Mouse (Mus musculus) forebrain, postnatal 0 days (tissue): ENCODE data around the gene Npr3. TPM values are rescaled to one million over a fixed set of nuclear protein-coding genes. Genes with fewer than 3 reads are reported as not detected.

ENCODE experiments used
- ATAC-seq: fragments of 200-750 bp; cut with Nextera tagmentation; 2 replicates; pipeline ENCODE4 v1.8.0; 2017; ENCODE audit warnings: mild to moderate bottlenecking, moderate library complexity
- DNase-seq: peaks from one replicate; pipeline ENCODE4 v3.0.0-alpha.2; 2015
- H3K27ac ChIP-seq: fragments of 300-500 bp; sonication (generic); 2 replicates; pipeline ENCODE4 v1.5.1; 2014; ENCODE audit warnings: low read depth, mild to moderate bottlenecking, antibody characterized with exemption, low read length, moderate library complexity, mixed read lengths
- H3K27me3 ChIP-seq: fragments of 300-500 bp; sonication (generic); 2 replicates; pipeline ENCODE4 v1.6.1; 2014; ENCODE audit warnings: mild to moderate bottlenecking, low read length, mixed read lengths; ENCODE audit not compliant: insufficient read depth
- H3K36me3 ChIP-seq: fragments of 300-500 bp; sonication (generic); 2 replicates; pipeline ENCODE4 v1.6.1; 2014; ENCODE audit warnings: mild to moderate bottlenecking, moderate library complexity; ENCODE audit not compliant: insufficient read depth
- H3K4me1 ChIP-seq: fragments of 300-500 bp; sonication (generic); 2 replicates; pipeline ENCODE4 v1.6.1; 2014; ENCODE audit warnings: antibody characterized with exemption; ENCODE audit not compliant: insufficient read depth
- H3K4me2 ChIP-seq: fragments of 300-500 bp; sonication (generic); 2 replicates; pipeline ENCODE4 v1.6.1; 2014; ENCODE audit warnings: low read depth, mild to moderate bottlenecking, moderate library complexity
- H3K4me3 ChIP-seq: fragments of 300-500 bp; sonication (generic); 2 replicates; pipeline ENCODE4 v1.5.1; 2014; ENCODE audit warnings: low read depth, low read length, mixed read lengths
- H3K9ac ChIP-seq: fragments of 300-500 bp; sonication (generic); 2 replicates; pipeline ENCODE4 v1.6.1; 2014; ENCODE audit warnings: mild to moderate bottlenecking
- H3K9me3 ChIP-seq: fragments of 300-500 bp; sonication (generic); 2 replicates; pipeline ENCODE4 v1.6.1; 2016; ENCODE audit warnings: low read length
- CTCF ChIP-seq: sonication (generic); IDR thresholded peaks from 2 replicates; pipeline ENCODE4 v1.5.1; 2016; ENCODE audit warnings: antibody characterized with exemption, control low read depth, low read depth
- WGBS: fragments of 180-500 bp; shearing (Covaris S2); extraction: QIAGEN DNeasy Blood & Tissue Kit; methylation state at CpG from one replicate; pipeline ENCODE4 v1.1.7; 2014; 5-methylcytosine and 5-hydroxymethylcytosine counted together
- polyA plus RNA-seq: library from polyadenylated mRNA; unstranded; fragments of >200 nt; fragmentation: Nextera tagmentation; extraction: Ambion mirVana; gene quantifications from 2 replicates; pipeline ENCODE4 v1.2.1, GENCODE M21; 2015
- total RNA-seq: library from RNA; depleted of rRNA; stranded (reverse); fragments of >200 nt; gene quantifications from 2 replicates; pipeline ENCODE4 v1.2.3, GENCODE M21; 2014

Npr3 gene
- total and polyA plus RNA-seq, 2 experiments from 2014 or later: 1.6 to 5.9 TPM

- Histone ChIP-seq H3K36me3 (no peaks in the 10 kb centered on the region), H3K4me2 (no peak overlapping the region), H3K27ac (no peak overlapping the region), H3K4me1 (no peaks in the 10 kb centered on the region), H3K9ac (no peak overlapping the region), H3K4me3 (no peak overlapping the region), H3K9me3 (no peaks in the 10 kb centered on the region), H3K27me3 (no peaks in the 10 kb centered on the region)
- DNase-seq (peak; percentile 9), ATAC-seq (peak; percentile 66; the same call in 1 of the 2 replicates)
- WGBS: 31% methylated on average over 5 of the region's 5 CpGs
- TF ChIP-seq CTCF: no peak
Measured at GRCm38 (mm10) chr15:11940855-11941254, 33.8 kb upstream of the Npr3 start.

- H3K36me3 ChIP-seq: no peaks in the 10 kb centered on the region
- no peaks in the 10 kb centered on the region for H3K27me3 ChIP-seq
- no peak overlapping the region for H3K4me2 ChIP-seq
- no peaks in the 10 kb centered on the region for H3K4me1 ChIP-seq
- ATAC-seq (no peak), DNase-seq (no peak)
- 78% methylated on average over 3 of the region's 3 CpGs for WGBS
- no peak overlapping the region for H3K9ac ChIP-seq
- no peaks in the 10 kb centered on the region for H3K9me3 ChIP-seq
- no peak overlapping the region for H3K27ac ChIP-seq
- no peak for TF ChIP-seq CTCF
- no peak overlapping the region for H3K4me3 ChIP-seq
Measured at GRCm38 (mm10) chr15:11927742-11928141, 20.7 kb upstream of the Npr3 start.

GRCm38 (mm10) chr15:11914101-11914500 is 7.0 kb upstream of the Npr3 start:
- H3K4me2 ChIP-seq: no peak overlapping the region
- no peak overlapping the region for H3K27ac ChIP-seq
- no peaks in the 10 kb centered on the region for H3K9me3 ChIP-seq
- no peak for TF ChIP-seq CTCF
- 86% methylated on average over 9 of the region's 9 CpGs for WGBS
- ATAC-seq (no peak), DNase-seq (no peak)
- H3K27me3 ChIP-seq: no peaks in the 10 kb centered on the region
- no peak overlapping the region for H3K9ac ChIP-seq
- H3K4me3 ChIP-seq: no peak overlapping the region
- no peaks in the 10 kb centered on the region for H3K36me3 ChIP-seq
- H3K4me1 ChIP-seq: no peaks in the 10 kb centered on the region

- no peaks in the 10 kb centered on the region for H3K36me3 ChIP-seq
- no peak overlapping the region for H3K27ac ChIP-seq
- ATAC-seq (no peak), DNase-seq (peak; percentile 45)
- H3K4me2 ChIP-seq: no peak overlapping the region
- no peak overlapping the region for H3K9ac ChIP-seq
- H3K4me3 ChIP-seq: no peak overlapping the region
- H3K9me3 ChIP-seq: no peaks in the 10 kb centered on the region
- WGBS: 43% methylated on average over 6 of the region's 6 CpGs
- peak; percentile 72 for TF ChIP-seq CTCF
- peaks cover 14% of the 10 kb centered on the region for H3K27me3 ChIP-seq
- 0 out of 2 replicates have a peak, but pooled peaks cover 5% of the 10 kb centered on the region for H3K4me1 ChIP-seq
Measured at GRCm38 (mm10) chr15:11909875-11910274, 2.8 kb upstream of the Npr3 start.

- H3K27ac ChIP-seq: no peak overlapping the region
- H3K27me3 ChIP-seq: peaks cover 30% of the 10 kb centered on the region
- H3K4me3 ChIP-seq: no peak overlapping the region
- ATAC-seq: no peak
- no peak for TF ChIP-seq CTCF
- 0 out of 2 replicates have a peak overlapping the region, but pooled peaks have one; percentile 23 for H3K4me2 ChIP-seq
- H3K36me3 ChIP-seq: no peaks in the 10 kb centered on the region
- 10% methylated on average over 11 of the region's 11 CpGs for WGBS
- peaks cover 14% of the 10 kb centered on the region; the same call in 1 of the 2 replicates for H3K4me1 ChIP-seq
- peak; percentile 20 for DNase-seq
- H3K9me3 ChIP-seq: no peaks in the 10 kb centered on the region
- H3K9ac ChIP-seq: no peak overlapping the region; the same call in 1 of the 2 replicates
Measured at GRCm38 (mm10) chr15:11908166-11908565, 1.1 kb upstream of the Npr3 start.

GRCm38 (mm10) chr15:11906021-11906570 is 991 bp downstream of the Npr3 start:
- Histone ChIP-seq H3K9me3 (no peaks in the 10 kb centered on the region), H3K4me3 (peak overlapping the region; percentile 50), H3K36me3 (no peaks in the 10 kb centered on the region), H3K4me1 (peaks cover 14% of the 10 kb centered on the region; the same call in 1 of the 2 replicates), H3K4me2 (peak overlapping the region; percentile 97), H3K9ac (peak overlapping the region; percentile 31; the same call in 1 of the 2 replicates), H3K27me3 (peaks cover 31% of the 10 kb centered on the region), H3K27ac (no peak overlapping the region)
- ATAC-seq: peak; percentile 32
- under 1% methylated on average over 36 of the region's 36 CpGs for WGBS
- TF ChIP-seq CTCF: no peak
- peak; percentile 38 for DNase-seq

- peak; percentile 42 for ATAC-seq
- Histone ChIP-seq H3K27me3 (peaks cover 31% of the 10 kb centered on the region), H3K4me1 (peaks cover 14% of the 10 kb centered on the region; the same call in 1 of the 2 replicates), H3K9me3 (no peaks in the 10 kb centered on the region), H3K4me2 (peak overlapping the region; percentile 97), H3K27ac (peak overlapping the region; percentile 21; the same call in 1 of the 2 replicates), H3K36me3 (no peaks in the 10 kb centered on the region), H3K4me3 (peak overlapping the region; percentile 50), H3K9ac (peak overlapping the region; percentile 53)
- 1% methylated on average over 89 of the region's 90 CpGs for WGBS
- peak; percentile 66 for DNase-seq
- TF ChIP-seq CTCF: no peak
Measured at GRCm38 (mm10) chr15:11904848-11905672, 2.0 kb downstream of the Npr3 start.
